Mouse (Mus musculus): ENCODE data around the gene Nup133.
A peak's percentile ranks its signal among the peaks of the same experiment; 100 is the strongest.

Nup133 gene

GRCm38 (mm10) chr8:123884721-123885565 lies 64.1 kb downstream of the Nup133 start:
- no peak for DNase-seq

DNA sequence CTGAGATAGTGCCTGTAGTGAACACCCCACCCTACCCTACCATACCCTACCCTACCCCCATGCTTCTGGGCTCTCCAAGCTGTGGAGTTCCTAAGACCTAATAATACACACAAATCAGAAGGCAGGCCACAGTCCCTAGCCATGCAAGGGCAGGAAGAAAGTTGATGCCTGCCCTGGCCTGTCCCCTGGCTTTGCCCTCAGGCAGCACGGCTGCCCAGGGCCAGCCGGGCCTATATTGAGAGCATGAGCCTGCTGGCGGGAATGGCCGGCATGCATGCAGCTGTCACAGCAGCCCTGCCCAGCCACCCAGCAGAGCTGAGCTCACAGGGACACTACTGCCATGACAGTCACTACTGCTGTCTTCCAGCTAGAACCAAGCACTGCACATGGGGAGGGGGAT lies 66.0 kb downstream of the Nup133 start:
- DNase-seq = no peak

GRCm38 (mm10) chr8:123882412-123882811 lies 66.7 kb downstream of the Nup133 start:
- no peak for DNase-seq

DNA sequence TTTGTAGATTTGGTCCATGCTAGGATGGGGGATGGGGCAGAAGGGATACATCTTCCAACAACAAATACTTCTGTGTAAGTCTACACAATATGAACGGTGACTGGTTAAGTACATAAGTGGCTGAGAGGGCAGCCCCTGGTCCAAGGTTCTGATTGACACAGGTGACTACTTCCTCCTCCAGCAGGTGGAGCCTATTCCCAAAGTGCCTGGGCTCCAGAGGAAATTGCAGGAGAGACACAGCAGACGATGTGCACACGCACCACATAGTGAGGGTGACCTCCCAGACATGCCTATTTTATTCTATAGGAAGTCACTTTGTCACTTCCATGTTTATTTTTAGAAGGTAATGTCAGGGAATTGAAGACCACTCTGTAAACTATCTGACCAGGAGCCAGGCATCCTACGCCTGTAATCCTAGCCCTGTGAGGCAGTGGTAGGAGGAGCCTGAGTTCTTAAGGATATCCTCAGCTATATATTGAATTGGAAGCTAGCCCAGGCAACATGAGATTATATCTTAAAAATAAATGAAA lies 68.2 kb downstream of the Nup133 start:
- no peak for DNase-seq

- no peak for DNase-seq
Observed at GRCm38 (mm10) chr8:123880271-123880670, 68.8 kb downstream of the Nup133 start.

- no peak for DNase-seq
Observed at GRCm38 (mm10) chr8:123877865-123878264, 71.2 kb downstream of the Nup133 start.

DNA sequence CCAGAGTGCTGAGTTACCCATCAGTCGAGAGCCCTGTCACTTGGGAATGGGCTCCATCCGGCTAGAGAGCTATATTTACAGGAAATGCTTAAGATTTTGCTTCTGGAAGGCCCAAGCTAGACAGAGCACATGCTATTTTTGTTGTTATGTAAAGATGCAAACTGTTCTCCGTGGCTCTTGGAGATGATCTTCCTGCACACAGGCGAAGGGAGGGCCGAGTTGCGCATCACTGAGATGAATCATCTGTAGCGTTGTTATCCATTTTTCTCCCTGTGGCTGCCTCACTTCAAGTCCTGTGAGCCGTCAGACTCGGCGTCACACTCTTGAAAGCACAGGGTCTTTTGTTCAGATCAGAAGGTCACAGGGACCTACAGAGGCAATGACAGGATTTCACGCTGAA lies 74.7 kb downstream of the Nup133 start:
- no peak for DNase-seq

DNA sequence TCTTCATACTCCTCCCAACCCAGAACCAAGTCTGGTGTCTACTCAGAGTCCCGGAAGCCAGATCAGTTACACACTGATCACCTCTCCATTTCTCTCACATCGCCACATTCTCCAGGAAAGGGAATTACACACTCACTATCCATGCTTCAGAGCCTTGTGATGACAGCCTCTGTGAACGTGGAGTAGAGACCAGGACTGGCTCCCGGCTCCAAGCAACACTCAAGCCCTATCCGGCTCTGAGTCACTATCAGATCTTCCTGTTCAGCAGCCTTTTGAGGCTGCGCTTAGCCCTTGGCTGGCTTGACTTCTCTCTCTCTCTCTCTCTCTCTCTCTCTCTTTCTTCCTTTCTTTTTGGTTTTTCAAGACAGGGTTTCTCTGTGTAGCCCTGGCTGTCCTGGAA lies 75.7 kb downstream of the Nup133 start:
- DNase-seq = no peak

- DNase-seq = no peak
Observed at GRCm38 (mm10) chr8:123872048-123872447, 77.0 kb downstream of the Nup133 start.

DNA sequence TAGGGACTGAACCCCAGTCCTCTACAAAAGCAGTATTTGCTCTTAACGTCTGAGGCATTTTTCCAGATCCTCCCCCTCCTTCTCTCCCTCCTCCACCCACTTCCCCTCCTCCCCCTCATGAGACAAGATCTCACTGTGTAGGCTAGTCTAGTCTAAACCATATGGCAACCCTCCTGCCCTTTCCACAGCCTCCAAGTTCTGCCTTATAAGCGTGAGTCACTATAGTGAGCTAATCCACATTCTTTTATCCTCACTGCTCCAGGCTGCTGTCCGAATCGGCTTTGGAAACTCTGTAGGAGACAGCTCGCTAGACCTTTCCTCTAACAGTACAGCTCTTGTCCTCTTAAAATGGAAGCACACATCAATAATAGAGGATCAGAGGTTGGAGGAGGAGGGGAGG lies 82.1 kb downstream of the Nup133 start:
- DNase-seq = no peak

DNA sequence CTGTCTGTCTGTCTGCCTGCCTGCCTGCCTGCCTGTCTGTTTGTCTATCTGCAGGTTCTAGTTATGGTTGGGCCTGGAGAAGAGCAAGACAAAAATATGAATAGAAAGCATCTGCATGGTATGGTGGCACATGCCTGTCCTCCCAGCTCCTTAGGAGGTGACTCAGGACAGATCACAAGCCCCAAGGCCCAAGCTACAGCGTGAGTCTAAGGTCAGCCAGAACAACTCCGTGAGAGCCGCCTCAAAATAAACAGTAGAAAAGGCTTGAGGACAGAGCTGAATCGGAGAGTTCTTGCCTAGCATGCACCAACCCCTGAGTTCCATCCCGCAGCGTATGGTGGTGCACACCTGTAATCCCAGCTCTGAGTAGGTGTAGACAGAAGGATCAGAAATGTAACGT lies 83.3 kb downstream of the Nup133 start:
- no peak for DNase-seq

GRCm38 (mm10) chr8:123860386-123860785 lies 88.7 kb downstream of the Nup133 start:
- DNase-seq = no peak

- DNase-seq = peak; percentile 67
Observed at GRCm38 (mm10) chr8:123859648-123860259, 89.3 kb downstream of the Nup133 start, which contains the start of gene Ccsap. Ccsap (minus strand) TSS chr8:123860209.

GRCm38 (mm10) chr8:123858941-123859647 lies 90.0 kb downstream of the Nup133 start:
- peak; percentile 94 for DNase-seq

DNA sequence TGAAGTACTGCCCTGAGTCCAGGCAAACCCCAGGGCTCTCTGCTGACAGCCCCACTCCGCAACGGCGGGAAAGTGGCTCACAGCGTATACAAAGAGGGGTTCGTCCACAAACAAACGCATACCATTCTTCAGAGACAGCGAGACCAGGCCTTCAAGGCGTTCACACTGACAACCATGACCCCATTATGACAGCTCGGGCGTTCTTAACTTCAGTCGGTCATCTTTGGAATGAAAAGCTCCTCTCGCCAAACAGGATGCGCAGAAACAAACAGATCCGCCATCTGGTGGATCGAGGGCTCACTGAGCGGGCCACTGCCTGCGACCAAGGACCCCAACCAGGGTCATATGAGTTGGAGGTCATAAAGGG lies 90.5 kb downstream of the Nup133 start:
- DNase-seq = no peak

DNA sequence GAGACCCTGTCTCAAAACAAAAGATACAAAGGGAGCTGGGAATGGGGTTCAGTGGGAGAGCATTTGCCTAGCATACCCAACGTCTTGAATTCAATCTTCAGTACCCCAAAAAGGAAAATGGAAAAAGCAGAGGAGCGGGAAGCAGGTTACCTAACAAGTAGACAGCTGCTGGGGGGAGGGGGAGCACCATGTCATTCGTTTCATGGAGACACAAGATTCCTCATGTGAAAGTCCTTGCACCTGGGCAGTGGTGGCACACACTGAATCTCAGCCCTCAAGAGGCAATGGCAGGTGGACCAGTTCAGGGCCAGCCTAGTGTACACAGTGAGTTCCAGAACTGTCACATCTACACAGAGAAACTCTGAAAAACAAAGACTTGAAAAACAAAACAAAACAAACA lies 91.7 kb downstream of the Nup133 start:
- no peak for DNase-seq

GRCm38 (mm10) chr8:123854733-123855475 lies 94.2 kb downstream of the Nup133 start:
- DNase-seq = no peak

GRCm38 (mm10) chr8:123854252-123854651 lies 94.8 kb downstream of the Nup133 start:
- DNase-seq = no peak

GRCm38 (mm10) chr8:123851590-123851989 lies 97.5 kb downstream of the Nup133 start:
- DNase-seq = no peak

- DNase-seq = no peak
Observed at GRCm38 (mm10) chr8:123849352-123849751, 99.7 kb downstream of the Nup133 start.

DNA sequence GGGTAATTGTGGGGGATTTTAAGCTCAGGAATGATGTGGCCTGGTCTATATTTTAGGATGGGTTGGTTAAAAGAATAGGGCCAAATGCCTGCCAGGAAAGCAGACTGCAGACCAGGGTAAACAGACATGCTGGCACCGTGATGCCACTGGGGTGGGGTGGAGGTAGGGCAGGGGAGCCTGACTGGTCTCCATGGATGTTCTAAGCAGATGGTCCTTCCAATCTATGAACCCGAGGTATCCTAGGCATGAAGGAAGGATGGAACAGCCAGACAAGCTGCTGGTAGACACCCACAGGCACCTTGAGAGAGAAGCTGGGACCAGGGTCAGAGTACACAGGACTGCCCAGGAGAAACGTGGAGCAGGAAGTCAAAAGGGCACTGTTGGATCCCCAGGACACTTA lies 101.5 kb downstream of the Nup133 start:
- peak; percentile 50 for DNase-seq

All from cerebellum, adult 11 months (tissue).